Mouse (Mus musculus): ENCODE measurements around the gene Dync2li1.

The Dync2li1 gene

GRCm38 (mm10) chr17:84626276-84626856 lies at the start of gene Dync2li1:
TSS of gene Dync2li1 (plus strand) at chr17:84626496.
- peak; percentile 90 to 92 for DNase-seq (ENCODE audit: low spot score in 2 of 2)

GRCm38 (mm10) chr17:84576621-84577293 lies 49.5 kb upstream of the Dync2li1 start:
- no peak for DNase-seq (ENCODE audit: low spot score in 2 of 2)

GRCm38 (mm10) chr17:84579249-84579648 lies 47.0 kb upstream of the Dync2li1 start:
- DNase-seq (ENCODE audit: low spot score in 2 of 2), result no peak

DNA sequence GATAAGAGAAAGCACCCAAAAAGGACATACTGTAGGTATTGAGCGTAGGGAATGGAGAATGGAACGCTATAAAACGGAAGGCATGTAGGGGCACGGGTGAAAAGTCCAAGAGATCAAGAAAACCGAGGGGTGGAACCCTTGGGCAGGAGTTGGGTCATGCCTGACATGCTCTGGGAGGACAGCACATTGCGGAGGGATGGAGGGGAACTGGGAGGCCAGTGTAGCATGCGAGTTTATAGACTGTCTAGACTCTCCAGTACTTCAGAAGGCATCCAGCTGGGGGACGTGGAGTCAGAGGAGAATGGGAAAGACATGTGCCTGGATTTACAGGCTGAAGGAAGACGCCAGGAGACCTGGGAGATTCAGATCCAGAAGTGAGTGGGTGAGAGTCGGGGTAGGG lies 46.5 kb upstream of the Dync2li1 start:
- DNase-seq (ENCODE audit: low spot score in 2 of 2), result no peak

- DNase-seq (ENCODE audit: low spot score in 2 of 2), result no peak
Measured at GRCm38 (mm10) chr17:84580821-84581220, 45.5 kb upstream of the Dync2li1 start.

- no peak for DNase-seq (ENCODE audit: low spot score in 2 of 2)
Measured at GRCm38 (mm10) chr17:84581740-84582414, 44.4 kb upstream of the Dync2li1 start.

- no peak for DNase-seq (ENCODE audit: low spot score in 2 of 2)
Measured at GRCm38 (mm10) chr17:84584107-84584506, 42.2 kb upstream of the Dync2li1 start.

DNA sequence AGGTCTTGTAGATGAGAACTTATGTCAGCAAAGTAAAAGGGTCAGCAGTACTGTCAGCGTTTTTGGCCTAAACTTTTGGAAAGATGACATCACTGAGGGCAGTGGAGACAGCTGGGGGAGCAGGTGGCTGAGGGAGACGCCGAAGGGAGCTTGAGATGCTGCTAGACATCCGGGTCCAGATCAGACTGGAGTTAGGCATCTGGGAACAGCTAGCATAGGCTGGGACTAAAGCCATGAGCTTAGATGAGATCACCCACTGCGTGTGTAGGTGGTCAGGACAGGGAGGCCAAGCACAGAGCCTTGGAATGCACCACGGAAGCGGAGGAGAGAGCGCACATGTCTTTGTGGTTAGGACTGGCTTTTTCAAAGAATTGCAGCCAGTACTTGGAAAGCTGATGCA lies 41.2 kb upstream of the Dync2li1 start:
- peak; percentile 47 to 76 for DNase-seq (ENCODE audit: low spot score in 2 of 2)

DNA sequence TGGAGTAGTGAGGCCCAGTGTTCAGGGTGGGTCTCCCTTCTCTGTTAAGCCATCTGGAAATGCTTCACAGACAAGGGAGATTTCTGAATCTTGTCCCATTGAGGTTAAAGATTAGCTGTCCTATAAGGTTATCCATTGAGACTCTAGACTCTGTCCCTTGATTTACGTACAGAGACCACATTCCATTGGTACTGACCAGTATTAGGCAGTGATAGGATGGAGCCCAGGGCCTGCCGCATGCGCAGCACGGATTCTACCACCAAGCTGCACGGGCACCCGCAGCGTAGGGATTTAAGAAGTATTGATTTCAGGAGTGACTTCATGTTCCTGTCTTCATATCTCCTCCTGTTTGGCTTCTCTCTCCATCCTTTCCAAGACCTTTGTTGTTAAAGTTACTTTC lies 36.2 kb upstream of the Dync2li1 start:
- no peak for DNase-seq (ENCODE audit: low spot score in 2 of 2)

DNA sequence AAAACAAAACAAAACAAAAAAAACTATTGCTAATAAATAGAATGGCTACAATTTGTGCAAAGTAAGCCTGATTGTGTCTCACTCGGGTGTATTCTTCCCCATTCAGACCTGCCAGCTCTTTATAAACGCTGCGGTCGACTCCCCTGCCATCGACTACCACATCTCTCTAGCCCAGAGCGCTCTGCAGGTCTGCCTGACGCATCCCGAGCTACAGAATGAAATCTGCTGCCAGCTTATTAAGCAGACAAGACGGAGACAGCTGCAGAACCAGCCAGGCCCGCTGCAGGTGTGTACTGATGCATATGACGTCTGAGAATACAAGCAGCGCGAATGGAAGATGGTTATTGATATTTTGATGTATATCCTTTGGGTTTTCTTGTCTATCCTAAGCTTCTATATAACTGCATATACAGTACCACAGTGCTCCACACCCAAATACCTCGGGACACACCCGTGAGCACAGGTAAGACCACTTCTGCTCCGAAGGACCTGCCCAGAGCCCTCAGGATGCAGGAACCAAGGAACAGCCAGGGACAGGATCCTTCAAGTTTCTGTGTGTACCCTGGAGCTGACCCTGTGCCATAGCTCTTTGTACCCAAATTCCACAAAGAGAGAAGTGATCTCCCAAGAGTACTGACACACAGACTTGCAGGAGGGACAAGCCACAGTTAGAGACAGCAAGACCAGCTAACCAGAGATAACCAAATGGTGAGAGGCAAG lies 34.7 kb upstream of the Dync2li1 start:
- no peak for DNase-seq (ENCODE audit: low spot score in 2 of 2)

- DNase-seq (ENCODE audit: low spot score in 2 of 2), result no peak
Measured at GRCm38 (mm10) chr17:84596015-84596441, 30.3 kb upstream of the Dync2li1 start.

DNA sequence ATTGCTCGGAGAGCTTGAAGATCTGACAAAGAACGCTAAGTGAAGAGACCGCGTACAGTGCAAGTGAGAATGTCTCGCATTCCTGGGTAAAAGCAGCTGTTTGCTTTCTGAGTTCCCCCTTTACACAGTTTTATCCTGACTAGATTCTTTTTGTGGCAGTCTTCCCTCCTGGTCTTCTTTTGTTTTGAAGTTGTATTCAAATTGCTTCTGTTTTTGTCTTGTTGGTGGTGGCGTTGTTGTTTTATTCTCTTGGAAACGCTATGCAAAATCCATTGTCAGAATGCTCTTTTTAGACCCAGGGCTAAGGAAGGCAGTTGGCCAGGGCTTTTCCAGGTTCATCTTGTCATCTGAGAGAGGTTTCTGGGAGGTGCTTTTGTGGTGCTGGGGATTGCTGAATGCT lies 29.8 kb upstream of the Dync2li1 start:
- DNase-seq (ENCODE audit: low spot score in 2 of 2), result no peak

DNA sequence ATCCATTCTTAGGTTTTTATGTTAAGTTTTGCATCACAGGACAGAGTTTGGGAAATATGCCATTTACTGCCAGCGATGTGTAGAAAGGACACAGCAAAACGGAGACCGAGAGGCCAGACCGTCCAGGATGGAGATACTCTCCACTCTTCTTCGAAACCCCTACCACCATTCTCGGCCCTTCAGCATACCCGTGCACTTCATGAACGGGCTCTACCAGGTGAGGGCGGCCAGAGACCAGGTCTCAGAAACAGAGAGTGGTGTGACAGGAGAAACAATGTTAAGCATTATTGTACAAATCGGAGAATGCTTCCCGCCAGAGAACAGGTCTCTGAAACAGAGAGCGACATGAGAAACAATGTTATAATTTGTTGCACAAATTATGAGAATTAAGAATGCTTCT lies 28.4 kb upstream of the Dync2li1 start:
- no peak for DNase-seq (ENCODE audit: low spot score in 2 of 2)

GRCm38 (mm10) chr17:84598928-84599327 lies 27.4 kb upstream of the Dync2li1 start:
- no peak for DNase-seq (ENCODE audit: low spot score in 2 of 2)

- DNase-seq (ENCODE audit: low spot score in 2 of 2), result peak in 1 of 2 experiments; percentile 18
Measured at GRCm38 (mm10) chr17:84600051-84600983, 26.0 kb upstream of the Dync2li1 start.

GRCm38 (mm10) chr17:84601805-84602204 lies 24.5 kb upstream of the Dync2li1 start:
- no peak for DNase-seq (ENCODE audit: low spot score in 2 of 2)

DNA sequence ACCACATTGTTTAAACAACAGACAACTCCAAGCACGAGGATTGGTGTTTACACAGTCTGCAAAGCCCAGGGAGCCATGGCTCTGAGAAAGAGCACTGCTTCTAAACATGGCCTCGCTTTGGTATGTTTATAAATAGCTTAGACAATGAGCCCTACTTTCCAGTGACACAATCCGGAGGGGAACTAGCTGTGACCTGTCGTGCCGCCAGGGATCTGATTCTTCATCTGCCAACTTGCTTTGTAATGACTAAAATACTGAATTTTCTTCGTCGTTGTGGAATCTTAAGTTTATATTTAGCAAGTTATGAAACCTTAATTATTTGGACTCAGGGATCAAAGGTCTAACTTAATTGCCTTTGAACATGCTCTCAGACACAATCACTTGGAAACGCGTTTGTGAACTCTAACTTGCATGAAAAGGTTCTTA lies 23.1 kb upstream of the Dync2li1 start:
- DNase-seq (ENCODE audit: low spot score in 2 of 2), result no peak

- DNase-seq (ENCODE audit: low spot score in 2 of 2), result no peak
Measured at GRCm38 (mm10) chr17:84603709-84604420, 22.4 kb upstream of the Dync2li1 start.

DNA sequence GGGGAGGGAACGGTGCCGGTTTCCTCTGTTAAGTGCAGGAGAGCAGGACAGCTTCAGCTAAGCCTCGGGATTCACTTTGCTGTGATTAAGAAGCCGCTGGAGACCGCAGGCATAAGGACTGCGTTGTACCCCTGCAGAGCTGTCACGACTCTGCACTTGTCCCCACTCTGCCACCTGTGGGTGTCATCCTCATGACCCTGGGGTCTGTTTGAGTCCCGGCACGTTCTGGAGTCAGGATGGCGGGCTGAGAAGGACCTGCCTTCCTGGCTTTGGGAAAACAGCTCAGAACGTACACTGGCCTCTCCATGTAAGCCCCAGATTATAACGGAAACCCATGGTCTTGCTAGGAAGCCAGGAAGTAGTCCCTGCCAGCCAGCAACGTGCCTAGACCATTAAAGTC lies 19.3 kb upstream of the Dync2li1 start:
- DNase-seq (ENCODE audit: low spot score in 2 of 2), result no peak

- DNase-seq (ENCODE audit: low spot score in 2 of 2), result no peak
Measured at GRCm38 (mm10) chr17:84607617-84608016, 18.7 kb upstream of the Dync2li1 start.

DNA sequence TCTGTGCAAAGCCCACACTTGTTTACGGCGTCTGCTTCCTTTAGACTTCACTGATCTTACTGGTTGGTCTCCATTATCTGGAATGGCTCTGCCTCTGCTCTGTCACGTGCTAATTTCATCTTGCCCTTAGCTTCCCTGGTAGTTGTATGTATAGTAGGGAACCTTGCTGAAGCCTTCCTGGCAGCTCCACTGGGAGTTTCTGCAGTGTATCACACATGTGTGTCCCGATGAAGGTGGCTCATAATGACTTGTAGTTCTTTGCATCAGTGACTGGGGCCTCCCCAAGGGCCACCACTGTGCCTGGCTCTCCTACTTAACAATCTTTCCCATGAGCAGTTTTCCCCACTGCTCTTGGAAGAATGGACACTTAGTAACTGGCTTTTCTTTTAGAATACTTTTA lies 17.7 kb upstream of the Dync2li1 start:
- no peak for DNase-seq (ENCODE audit: low spot score in 2 of 2)
